Mouse (Mus musculus): ENCODE measurements around the gene Blvra. TPM values are rescaled to one million over a fixed set of nuclear protein-coding genes. Genes with fewer than 3 reads are reported as not detected.
"Not testable (repeated sequence)": the region's sequence is repeated elsewhere in the genome, so short reads cannot be mapped to it uniquely, and the experiment has no call there.

Blvra gene
- polyA plus RNA-seq, 1 experiment from 2014 or later = 55.2 TPM

- WGBS = 70% methylated on average over 9 of the region's 9 CpGs
- Histone ChIP-seq H3K27ac (ENCODE audit: low read depth) (no peak overlapping the region), H3K4me1 (replicated peaks; ENCODE audit: control insufficient read depth, insufficient read depth, low read length) (no peaks in the 10 kb centered on the region), H3K36me3 (ENCODE audit: control insufficient read depth, insufficient read depth, low read length) (no peaks in the 10 kb centered on the region), H3K4me2 (ENCODE audit: low read length) (no peak overlapping the region), H3K27me3 (replicated peaks; ENCODE audit: control insufficient read depth, insufficient read depth, low read length) (no peaks in the 10 kb centered on the region), H3K9ac (ENCODE audit: low read length) (no peak overlapping the region), H3K4me3 (ENCODE audit: low read depth, low read length) (no peak overlapping the region), H3K9me3 (ENCODE audit: control insufficient read depth, low read length) (no peaks in the 10 kb centered on the region)
- DNase-seq (ENCODE audit: low spot score) (no peak), ATAC-seq (replicated peaks; ENCODE audit: low FRiP score, low TSS enrichment, low read depth) (no peak)
Observed at GRCm38 (mm10) chr2:127077611-127078010, 7.1 kb downstream of the Blvra start.

GRCm38 (mm10) chr2:127079066-127079465, 8.6 kb downstream of the Blvra start:
- ATAC-seq (replicated peaks; ENCODE audit: low FRiP score, low TSS enrichment, low read depth); H3K27ac ChIP-seq (ENCODE audit: low read depth); H3K9me3 ChIP-seq (ENCODE audit: control insufficient read depth, low read length); H3K27me3 ChIP-seq (replicated peaks; ENCODE audit: control insufficient read depth, insufficient read depth, low read length); H3K9ac ChIP-seq (ENCODE audit: low read length); H3K4me2 ChIP-seq (ENCODE audit: low read length); DNase-seq (ENCODE audit: low spot score); H3K36me3 ChIP-seq (ENCODE audit: control insufficient read depth, insufficient read depth, low read length); H3K4me3 ChIP-seq (ENCODE audit: low read depth, low read length); H3K4me1 ChIP-seq (replicated peaks; ENCODE audit: control insufficient read depth, insufficient read depth, low read length): not testable (repeated sequence)
- 69% methylated on average over 2 of the region's 2 CpGs for WGBS

DNA sequence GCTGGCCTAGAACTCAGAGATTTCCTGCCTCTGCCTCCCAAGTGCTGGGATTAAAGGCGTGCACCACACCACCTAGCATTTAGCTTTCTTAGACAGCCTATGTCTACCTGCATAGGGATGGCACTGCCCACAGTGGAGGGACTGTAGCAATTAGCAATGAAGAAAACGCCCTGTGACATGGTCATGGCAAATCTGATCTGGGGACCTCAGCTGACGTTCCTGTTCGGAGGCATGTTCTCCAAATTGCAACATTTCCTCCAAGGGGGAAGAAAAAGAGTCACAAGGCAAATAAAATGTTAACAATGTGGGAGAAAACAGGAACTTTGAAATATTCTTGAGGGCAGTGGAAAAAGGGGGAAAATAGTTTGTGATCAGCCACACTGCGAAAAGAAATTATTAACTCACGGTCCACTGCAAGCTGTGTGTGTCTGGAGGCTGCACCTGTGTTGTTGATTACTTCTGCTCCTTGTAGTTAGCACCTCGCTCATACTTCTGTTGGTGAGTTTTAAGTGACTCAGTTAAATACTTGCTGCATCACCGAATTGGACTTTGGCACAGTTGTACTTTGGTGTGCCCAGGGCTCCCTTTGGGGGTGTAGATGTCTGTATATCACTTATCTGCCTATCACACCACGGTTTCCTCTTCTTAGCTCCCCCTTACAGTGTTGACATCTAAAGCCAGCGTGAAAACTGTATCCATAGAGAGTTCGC, 9.6 kb downstream of the Blvra start:
- WGBS = 91% methylated on average over 11 of the region's 11 CpGs
- no peak for ATAC-seq (replicated peaks; ENCODE audit: low FRiP score, low TSS enrichment, low read depth)
- H3K4me2 ChIP-seq (ENCODE audit: low read length) = no peak overlapping the region

DNA sequence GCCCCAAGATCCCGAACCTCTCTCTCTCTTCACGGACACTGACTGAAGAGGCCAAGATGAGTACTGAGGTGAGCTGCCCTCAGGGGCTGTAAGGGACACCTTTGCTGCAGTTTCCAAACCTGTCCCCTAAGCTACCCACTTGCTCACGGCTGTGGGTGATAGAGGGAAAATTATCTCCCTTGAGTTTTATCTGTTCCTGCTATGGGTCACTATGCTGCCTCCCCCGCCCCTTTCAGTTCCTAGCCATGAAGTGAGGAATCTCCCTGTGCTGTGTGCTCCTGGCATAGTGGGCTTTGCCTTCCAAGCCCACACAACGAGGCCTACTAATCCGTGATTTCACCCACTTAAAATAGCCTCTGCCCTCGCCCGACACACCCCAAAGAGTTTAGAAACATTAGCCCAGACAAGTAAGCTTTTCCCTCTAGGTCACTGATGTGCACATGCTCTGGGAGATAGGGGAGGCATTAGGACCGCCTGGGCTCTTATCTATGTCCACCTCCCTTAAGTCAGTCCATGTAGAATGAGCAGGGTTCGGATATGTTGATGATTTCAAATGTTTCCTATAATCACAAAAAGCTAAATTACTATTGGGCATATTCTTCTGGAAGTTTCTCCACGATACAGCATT, 10.2 kb downstream of the Blvra start:
- ATAC-seq (replicated peaks; ENCODE audit: low FRiP score, low TSS enrichment, low read depth) (no peak), DNase-seq (ENCODE audit: low spot score) (no peak)
- Histone ChIP-seq H3K27ac (ENCODE audit: low read depth) (no peak overlapping the region), H3K9ac (ENCODE audit: low read length) (no peak overlapping the region), H3K4me1 (replicated peaks; ENCODE audit: control insufficient read depth, insufficient read depth, low read length) (no peaks in the 10 kb centered on the region), H3K36me3 (ENCODE audit: control insufficient read depth, insufficient read depth, low read length) (no peaks in the 10 kb centered on the region), H3K27me3 (replicated peaks; ENCODE audit: control insufficient read depth, insufficient read depth, low read length) (no peaks in the 10 kb centered on the region), H3K4me3 (ENCODE audit: low read depth, low read length) (no peak overlapping the region), H3K4me2 (ENCODE audit: low read length) (no peak overlapping the region), H3K9me3 (ENCODE audit: control insufficient read depth, low read length) (no peaks in the 10 kb centered on the region)
- 91% methylated on average over 11 of the region's 11 CpGs for WGBS

More for the DNA sequence above, 9.6 kb downstream of the Blvra start:
- Histone ChIP-seq H3K4me3 (ENCODE audit: low read depth, low read length) (no peak overlapping the region), H3K9me3 (ENCODE audit: control insufficient read depth, low read length) (no peaks in the 10 kb centered on the region), H3K36me3 (ENCODE audit: control insufficient read depth, insufficient read depth, low read length) (no peaks in the 10 kb centered on the region), H3K9ac (ENCODE audit: low read length) (no peak overlapping the region), H3K4me1 (replicated peaks; ENCODE audit: control insufficient read depth, insufficient read depth, low read length) (no peaks in the 10 kb centered on the region), H3K27ac (ENCODE audit: low read depth) (no peak overlapping the region), H3K27me3 (replicated peaks; ENCODE audit: control insufficient read depth, insufficient read depth, low read length) (no peaks in the 10 kb centered on the region)
- no peak for DNase-seq (ENCODE audit: low spot score)

DNA sequence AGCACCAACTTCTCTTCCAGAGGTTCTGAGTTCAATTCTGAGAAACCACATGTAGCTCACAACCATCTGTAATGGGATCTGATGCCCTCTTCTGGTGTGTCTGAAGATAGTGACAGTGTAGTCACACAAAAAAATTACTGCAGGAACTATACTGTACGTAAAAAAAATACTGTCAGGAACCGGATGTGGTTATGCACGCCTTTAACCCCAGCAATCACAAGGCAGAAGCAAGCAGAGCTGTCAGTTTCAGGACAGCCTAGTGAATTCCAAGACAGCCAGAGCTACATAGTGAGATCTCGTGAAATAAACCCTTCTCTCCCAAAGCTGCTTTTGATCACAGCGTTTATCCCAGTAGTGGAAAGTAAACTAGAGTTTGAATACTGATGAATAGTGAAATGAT, 15.8 kb downstream of the Blvra start:
- H3K4me2 ChIP-seq (ENCODE audit: low read length) = no peak overlapping the region
- H3K27ac ChIP-seq (ENCODE audit: low read depth) = no peak overlapping the region
- ATAC-seq (replicated peaks; ENCODE audit: low FRiP score, low TSS enrichment, low read depth) (no peak), DNase-seq (ENCODE audit: low spot score) (no peak)
- WGBS = 93% methylated on average over 5 of the region's 5 CpGs
- no peaks in the 10 kb centered on the region for H3K27me3 ChIP-seq (replicated peaks; ENCODE audit: control insufficient read depth, insufficient read depth, low read length)
- 0 out of 2 replicates have a peak, but pooled peaks cover 3% of the 10 kb centered on the region for H3K36me3 ChIP-seq (ENCODE audit: control insufficient read depth, insufficient read depth, low read length)
- H3K4me1 ChIP-seq (replicated peaks; ENCODE audit: control insufficient read depth, insufficient read depth, low read length) = no peaks in the 10 kb centered on the region
- no peak overlapping the region for H3K9ac ChIP-seq (ENCODE audit: low read length)
- no peaks in the 10 kb centered on the region for H3K9me3 ChIP-seq (ENCODE audit: control insufficient read depth, low read length)
- no peak overlapping the region for H3K4me3 ChIP-seq (ENCODE audit: low read depth, low read length)

GRCm38 (mm10) chr2:127090151-127090550, 19.7 kb downstream of the Blvra start:
- not testable (repeated sequence) for H3K4me3 ChIP-seq (ENCODE audit: low read depth, low read length); DNase-seq (ENCODE audit: low spot score); H3K9ac ChIP-seq (ENCODE audit: low read length); H3K27ac ChIP-seq (ENCODE audit: low read depth); H3K27me3 ChIP-seq (replicated peaks; ENCODE audit: control insufficient read depth, insufficient read depth, low read length); H3K4me1 ChIP-seq (replicated peaks; ENCODE audit: control insufficient read depth, insufficient read depth, low read length); H3K9me3 ChIP-seq (ENCODE audit: control insufficient read depth, low read length); H3K4me2 ChIP-seq (ENCODE audit: low read length); H3K36me3 ChIP-seq (ENCODE audit: control insufficient read depth, insufficient read depth, low read length); ATAC-seq (replicated peaks; ENCODE audit: low FRiP score, low TSS enrichment, low read depth)

DNA sequence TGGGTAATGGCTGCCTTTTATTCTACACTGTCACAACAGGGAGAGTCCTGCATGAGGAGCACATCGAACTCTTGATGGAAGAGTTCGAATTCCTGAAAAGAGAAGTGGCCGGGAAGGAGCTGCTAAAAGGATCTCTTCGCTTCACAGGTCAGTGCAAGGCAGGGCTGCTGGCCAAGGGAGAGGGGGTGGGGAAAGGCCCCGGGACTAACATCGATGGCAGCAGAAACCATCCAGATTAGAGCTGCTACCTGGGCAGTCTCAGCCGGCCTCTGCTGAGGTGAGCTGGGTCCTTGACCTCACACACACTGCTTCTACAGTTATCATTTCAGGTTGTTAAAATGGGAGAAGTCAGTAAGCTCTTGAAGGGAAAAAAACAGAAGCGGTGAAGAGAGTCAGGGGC, 21.5 kb downstream of the Blvra start:
- H3K9ac ChIP-seq (ENCODE audit: low read length) = no peak overlapping the region
- H3K4me3 ChIP-seq (ENCODE audit: low read depth, low read length) = no peak overlapping the region
- 58% methylated on average over 8 of the region's 8 CpGs for WGBS
- H3K27me3 ChIP-seq (replicated peaks; ENCODE audit: control insufficient read depth, insufficient read depth, low read length) = no peaks in the 10 kb centered on the region
- DNase-seq (ENCODE audit: low spot score) (no peak), ATAC-seq (replicated peaks; ENCODE audit: low FRiP score, low TSS enrichment, low read depth) (no peak)
- H3K36me3 ChIP-seq (ENCODE audit: control insufficient read depth, insufficient read depth, low read length) = peaks cover 5% of the 10 kb centered on the region; the same call in 1 of the 2 replicates
- H3K27ac ChIP-seq (ENCODE audit: low read depth) = no peak overlapping the region
- no peaks in the 10 kb centered on the region for H3K4me1 ChIP-seq (replicated peaks; ENCODE audit: control insufficient read depth, insufficient read depth, low read length)
- no peak overlapping the region for H3K4me2 ChIP-seq (ENCODE audit: low read length)
- no peaks in the 10 kb centered on the region for H3K9me3 ChIP-seq (ENCODE audit: control insufficient read depth, low read length)

- no peak overlapping the region for H3K4me3 ChIP-seq (ENCODE audit: low read depth, low read length)
- H3K27me3 ChIP-seq (replicated peaks; ENCODE audit: control insufficient read depth, insufficient read depth, low read length) = no peaks in the 10 kb centered on the region
- no peaks in the 10 kb centered on the region for H3K9me3 ChIP-seq (ENCODE audit: control insufficient read depth, low read length)
- ATAC-seq (replicated peaks; ENCODE audit: low FRiP score, low TSS enrichment, low read depth) (no peak), DNase-seq (ENCODE audit: low spot score) (no peak)
- H3K36me3 ChIP-seq (ENCODE audit: control insufficient read depth, insufficient read depth, low read length) = peaks cover 78% of the 10 kb centered on the region
- H3K9ac ChIP-seq (ENCODE audit: low read length) = no peak overlapping the region
- H3K4me2 ChIP-seq (ENCODE audit: low read length) = no peak overlapping the region
- no peaks in the 10 kb centered on the region for H3K4me1 ChIP-seq (replicated peaks; ENCODE audit: control insufficient read depth, insufficient read depth, low read length)
- 93% methylated on average over 4 of the region's 4 CpGs for WGBS
- no peak overlapping the region for H3K27ac ChIP-seq (ENCODE audit: low read depth)
Observed at GRCm38 (mm10) chr2:127108986-127109385, 38.5 kb downstream of the Blvra start.
